Mouse (Mus musculus): ENCODE results near the gene Pop7. TPM values are rescaled to one million over a fixed set of nuclear protein-coding genes. Genes with fewer than 3 reads are reported as not detected.

Gene Pop7
- polyA plus RNA-seq, 1 experiment: 38.9 TPM

DNA sequence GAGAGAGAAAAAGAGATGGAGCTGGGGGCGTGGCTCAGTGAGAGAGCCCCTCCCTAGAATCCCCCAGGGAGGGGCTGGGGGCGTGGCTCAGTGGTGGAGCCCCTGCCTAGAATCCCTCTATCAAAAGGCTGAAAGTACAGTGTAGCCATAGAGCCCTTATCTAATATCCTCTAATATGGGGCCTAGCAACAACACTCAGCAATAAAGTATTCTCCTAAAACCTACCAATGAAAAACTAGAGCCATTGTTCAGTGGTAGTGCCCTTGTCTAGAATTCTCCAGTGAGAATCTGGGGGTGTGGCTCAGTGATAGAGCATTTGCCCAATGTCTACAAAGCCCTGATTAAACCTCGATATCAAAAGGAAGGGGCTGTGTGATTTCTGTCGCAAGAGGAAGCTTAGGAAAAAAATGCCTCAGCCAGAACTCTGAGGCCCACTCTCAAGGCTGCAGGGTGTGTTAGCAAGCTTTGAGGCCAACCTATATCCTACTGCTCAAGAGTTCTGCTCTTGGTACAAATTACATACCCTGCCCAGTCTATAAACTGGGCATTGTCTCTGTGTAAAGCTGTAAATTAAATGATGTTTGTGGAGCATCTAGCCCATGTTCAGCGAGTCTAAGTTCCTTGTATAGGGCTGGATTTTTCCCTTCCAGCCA is 29.9 kb downstream of the Pop7 start:
- Histone ChIP-seq H3K36me3 (ENCODE audit: control insufficient read depth, insufficient read depth, low read length) (no peaks in the 10 kb centered on the region), H3K4me3 (ENCODE audit: insufficient read depth, low read depth, low read length) (no peak overlapping the region), H3K4me1 (ENCODE audit: control insufficient read depth, insufficient read depth, low read length) (no peaks in the 10 kb centered on the region), H3K27me3 (replicated peaks; ENCODE audit: control insufficient read depth, insufficient read depth, low read length) (no peaks in the 10 kb centered on the region), H3K27ac (ENCODE audit: insufficient read depth, low read depth, low read length) (no peak overlapping the region)
- no peak for TF ChIP-seq POLR2A (IDR thresholded peaks at IDR 0.05; ENCODE audit: low read depth, low read length)
- TF ChIP-seq CTCF (conservative IDR thresholded peaks at IDR 0.05; ENCODE audit: insufficient read depth, insufficient read length, low read depth, low read length): no peak
- 60% methylated on average over 5 of the region's 5 CpGs for WGBS
- DNase-seq: no peak

DNA sequence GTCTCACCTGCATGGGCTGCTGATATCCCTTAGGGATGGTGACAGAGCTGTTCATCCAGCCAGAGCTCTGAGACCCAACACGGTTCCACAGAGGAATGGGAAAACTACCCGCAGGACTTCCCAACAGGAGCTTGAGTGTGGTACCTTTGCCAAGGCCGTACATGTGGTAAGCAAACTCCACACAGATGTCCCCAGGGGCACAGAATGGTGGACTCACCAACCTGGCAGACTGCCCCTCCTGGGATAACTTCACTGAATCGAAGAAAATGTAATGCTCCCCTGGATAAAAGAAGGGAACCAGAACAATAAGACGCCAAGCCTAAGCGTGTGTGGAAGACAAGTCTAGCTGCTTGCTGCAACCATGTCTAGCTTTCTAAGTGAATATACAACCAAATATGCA is 35.4 kb downstream of the Pop7 start:
- 96% methylated on average over 6 of the region's 6 CpGs for WGBS
- no peaks in the 10 kb centered on the region; the same call in 1 of the 2 replicates for H3K4me1 ChIP-seq (ENCODE audit: control insufficient read depth, insufficient read depth, low read length)
- no peaks in the 10 kb centered on the region for H3K36me3 ChIP-seq (ENCODE audit: control insufficient read depth, insufficient read depth, low read length)
- H3K4me3 ChIP-seq (ENCODE audit: insufficient read depth, low read depth, low read length): no peak overlapping the region
- H3K27ac ChIP-seq (ENCODE audit: insufficient read depth, low read depth, low read length): no peak overlapping the region
- DNase-seq: no peak
- H3K27me3 ChIP-seq (replicated peaks; ENCODE audit: control insufficient read depth, insufficient read depth, low read length): no peaks in the 10 kb centered on the region
- TF ChIP-seq CTCF (conservative IDR thresholded peaks at IDR 0.05; ENCODE audit: insufficient read depth, insufficient read length, low read depth, low read length) (no peak), POLR2A (IDR thresholded peaks at IDR 0.05; ENCODE audit: low read depth, low read length) (no peak)

DNA sequence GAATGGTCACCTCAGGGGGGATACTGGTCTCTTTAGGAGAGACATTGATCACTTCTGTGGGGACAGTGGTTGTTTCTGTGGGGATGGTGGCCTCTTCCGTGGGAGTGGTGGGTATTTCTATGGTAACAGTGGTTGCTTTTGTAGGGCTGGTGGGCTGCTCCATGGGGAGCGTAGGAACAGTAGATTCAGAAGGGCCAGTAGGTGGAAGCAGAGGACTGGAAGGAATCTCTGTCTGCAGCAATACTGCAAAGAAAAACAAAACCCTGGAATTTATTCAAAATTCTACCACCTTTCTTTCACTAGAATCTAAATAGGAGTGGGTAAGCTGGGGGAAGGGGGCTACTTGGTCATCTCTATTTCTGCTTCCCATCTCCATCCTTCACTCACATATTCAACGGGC is 37.3 kb downstream of the Pop7 start:
- Histone ChIP-seq H3K4me3 (ENCODE audit: insufficient read depth, low read depth, low read length) (no peak overlapping the region), H3K4me1 (ENCODE audit: control insufficient read depth, insufficient read depth, low read length) (no peaks in the 10 kb centered on the region; the same call in 1 of the 2 replicates), H3K27ac (ENCODE audit: insufficient read depth, low read depth, low read length) (no peak overlapping the region), H3K27me3 (replicated peaks; ENCODE audit: control insufficient read depth, insufficient read depth, low read length) (no peaks in the 10 kb centered on the region), H3K36me3 (ENCODE audit: control insufficient read depth, insufficient read depth, low read length) (no peaks in the 10 kb centered on the region)
- WGBS: 40% methylated on average over 3 of the region's 3 CpGs
- DNase-seq: no peak
- TF ChIP-seq CTCF (conservative IDR thresholded peaks at IDR 0.05; ENCODE audit: insufficient read depth, insufficient read length, low read depth, low read length) (no peak; the same call in 1 of the 2 replicates), POLR2A (IDR thresholded peaks at IDR 0.05; ENCODE audit: low read depth, low read length) (no peak)

DNA sequence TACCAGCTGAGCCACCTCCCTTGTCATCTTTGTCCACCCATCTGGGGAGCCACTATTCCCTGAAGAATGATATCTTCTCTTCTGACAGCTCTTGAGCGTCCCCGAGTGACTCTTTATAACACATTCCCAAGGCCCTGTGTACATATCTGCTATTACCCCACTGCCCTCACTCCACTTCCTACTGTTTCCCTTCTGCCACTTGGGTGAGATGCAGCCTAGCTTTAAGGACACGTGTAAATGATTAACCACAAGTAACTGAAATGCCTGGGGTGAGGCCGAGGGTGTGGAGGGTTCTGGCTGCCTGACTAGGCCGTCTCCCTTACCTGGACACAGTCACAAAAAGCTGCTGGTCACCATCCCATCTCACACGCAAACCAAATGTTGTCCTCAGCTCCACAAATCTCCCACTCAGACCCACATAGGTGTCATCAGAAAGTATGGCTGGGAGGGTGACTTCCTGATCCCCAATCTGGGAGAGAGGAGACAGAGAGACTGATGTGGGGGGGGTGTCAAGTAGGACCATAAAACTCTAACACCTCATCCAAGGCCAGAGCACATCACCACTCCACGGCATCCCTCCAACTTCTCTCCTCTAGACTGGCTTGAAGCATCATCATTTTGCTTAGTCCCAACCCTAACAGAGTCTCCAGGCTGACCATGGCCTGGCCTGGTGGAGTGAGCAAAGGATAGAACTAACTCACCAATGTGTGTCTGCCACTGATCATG is 46.3 kb downstream of the Pop7 start:
- Histone ChIP-seq H3K36me3 (ENCODE audit: control insufficient read depth, insufficient read depth, low read length) (no peaks in the 10 kb centered on the region), H3K27me3 (replicated peaks; ENCODE audit: control insufficient read depth, insufficient read depth, low read length) (no peaks in the 10 kb centered on the region), H3K4me3 (ENCODE audit: insufficient read depth, low read depth, low read length) (no peak overlapping the region), H3K4me1 (ENCODE audit: control insufficient read depth, insufficient read depth, low read length) (no peaks in the 10 kb centered on the region), H3K27ac (ENCODE audit: insufficient read depth, low read depth, low read length) (0 out of 2 replicates have a peak overlapping the region, but pooled peaks have one; percentile 24)
- 23% methylated on average over 7 of the region's 7 CpGs for WGBS
- TF ChIP-seq POLR2A (IDR thresholded peaks at IDR 0.05; ENCODE audit: low read depth, low read length): no peak
- 0 out of 2 replicates have a peak, but pooled peaks have one; percentile 8 for TF ChIP-seq CTCF (conservative IDR thresholded peaks at IDR 0.05; ENCODE audit: insufficient read depth, insufficient read length, low read depth, low read length)
- DNase-seq: peak; percentile 76

DNA sequence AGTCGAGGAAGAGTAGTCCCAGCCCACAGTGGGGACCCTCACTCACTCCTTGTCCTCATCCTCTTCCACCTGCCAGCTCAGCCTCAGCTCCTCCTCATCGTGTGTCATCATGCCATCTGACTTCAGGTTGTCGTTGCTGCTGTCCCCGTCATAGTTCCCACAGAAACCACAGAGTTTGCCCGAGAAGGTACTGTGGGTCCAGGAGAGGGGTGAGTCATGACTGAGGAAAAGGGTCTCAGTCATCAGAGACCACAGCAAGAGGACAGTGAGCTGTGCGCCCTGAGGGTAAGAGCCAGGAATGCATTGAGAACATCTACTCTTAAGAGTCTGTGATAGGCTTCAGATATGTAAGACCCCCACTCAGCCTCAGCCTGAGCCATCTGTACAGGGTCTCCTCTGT is 47.1 kb downstream of the Pop7 start:
- TF ChIP-seq POLR2A (IDR thresholded peaks at IDR 0.05; ENCODE audit: low read depth, low read length): no peak
- no peak for TF ChIP-seq CTCF (conservative IDR thresholded peaks at IDR 0.05; ENCODE audit: insufficient read depth, insufficient read length, low read depth, low read length)
- Histone ChIP-seq H3K36me3 (ENCODE audit: control insufficient read depth, insufficient read depth, low read length) (no peaks in the 10 kb centered on the region), H3K4me3 (ENCODE audit: insufficient read depth, low read depth, low read length) (no peak overlapping the region), H3K27me3 (replicated peaks; ENCODE audit: control insufficient read depth, insufficient read depth, low read length) (no peaks in the 10 kb centered on the region), H3K4me1 (ENCODE audit: control insufficient read depth, insufficient read depth, low read length) (no peaks in the 10 kb centered on the region), H3K27ac (ENCODE audit: insufficient read depth, low read depth, low read length) (no peak overlapping the region)
- no peak for DNase-seq
- 73% methylated on average over 6 of the region's 6 CpGs for WGBS

Other genes starting within 250 kb of the Pop7 start
- 4.7 and 5.1 TPM in 2 replicates for gene Ache, start 215.0 kb downstream of the Pop7 start, polyA plus RNA-seq (2012; rRNA removed)
- 17.3 and 18.4 TPM in 2 replicates for gene Ufsp1, start 207.9 kb downstream of the Pop7 start, polyA plus RNA-seq (2012; rRNA removed)
- gene Srrt, start 194.8 kb downstream of the Pop7 start, polyA plus RNA-seq (2012; rRNA removed): 83.0 and 86.9 TPM in 2 replicates
- 53.2 and 60.2 TPM in 2 replicates for gene Trip6, start 188.1 kb downstream of the Pop7 start, polyA plus RNA-seq (2012; rRNA removed)
- gene Slc12a9, start 168.9 kb downstream of the Pop7 start, polyA plus RNA-seq (2012; rRNA removed): 21.6 and 25.9 TPM in 2 replicates
- 49.1 and 53.3 TPM in 2 replicates for gene Ephb4, start 152.4 kb downstream of the Pop7 start, polyA plus RNA-seq (2012; rRNA removed)
- gene Zan, start 25.5 kb downstream of the Pop7 start, polyA plus RNA-seq (2012; rRNA removed): 0.16 and 0.19 TPM in 2 replicates
- gene Gigyf1, start 16.0 kb upstream of the Pop7 start, polyA plus RNA-seq (2012; rRNA removed): 24.4 and 26.9 TPM in 2 replicates
- 0.38 TPM in 1 of 2 replicates, not detected in the other for gene Epo, start 30.7 kb upstream of the Pop7 start, polyA plus RNA-seq (2012; rRNA removed)
- 645 and 701 TPM in 2 replicates for gene Gnb2, start 31.0 kb upstream of the Pop7 start, polyA plus RNA-seq (2012; rRNA removed)
- gene Actl6b, start 51.0 kb upstream of the Pop7 start, polyA plus RNA-seq (2012; rRNA removed): 0.12 and 0.16 TPM in 2 replicates
- 1.2 and 1.7 TPM in 2 replicates for gene Tfr2, start 67.3 kb upstream of the Pop7 start, polyA plus RNA-seq (2012; rRNA removed)
- gene Mospd3, start 98.5 kb upstream of the Pop7 start, polyA plus RNA-seq (2012; rRNA removed): 84.2 and 86.6 TPM in 2 replicates
- gene Pcolce, start 111.3 kb upstream of the Pop7 start, polyA plus RNA-seq (2012; rRNA removed): 160 and 179 TPM in 2 replicates
- 0.20 and 0.41 TPM in 2 replicates for gene Fbxo24, start 126.5 kb upstream of the Pop7 start, polyA plus RNA-seq (2012; rRNA removed)
- gene Lrch4, start 126.6 kb upstream of the Pop7 start, polyA plus RNA-seq (2012; rRNA removed): 39.4 and 45.5 TPM in 2 replicates
- gene Gm20605, start 126.7 kb upstream of the Pop7 start, polyA plus RNA-seq (2012; rRNA removed): 12.2 and 19.8 TPM in 2 replicates
- gene Sap25, start 138.8 kb upstream of the Pop7 start, polyA plus RNA-seq (2012; rRNA removed): 61.1 and 77.6 TPM in 2 replicates
- gene Irs3, start 143.2 kb upstream of the Pop7 start, polyA plus RNA-seq (2012; rRNA removed): 4.2 and 4.4 TPM in 2 replicates
- 36.5 and 48.1 TPM in 2 replicates for gene Agfg2, start 182.2 kb upstream of the Pop7 start, polyA plus RNA-seq (2012; rRNA removed)
- 3.1 and 4.1 TPM in 2 replicates for gene Nyap1, start 239.1 kb upstream of the Pop7 start, polyA plus RNA-seq (2012; rRNA removed)
- 71.2 and 78.4 TPM in 2 replicates for gene Tsc22d4, start 243.2 kb upstream of the Pop7 start, polyA plus RNA-seq (2012; rRNA removed)

Measured in kidney, adult 2 months (tissue).